Mouse (Mus musculus): ENCODE results near the gene Yae1d1.
"Not testable (repeated sequence)": the region's sequence is repeated elsewhere in the genome, so short reads cannot be mapped to it uniquely, and the experiment has no call there.

Yae1d1 gene

GRCm38 (mm10) chr13:17992697-17993514 lies at the start of gene Yae1d1:
TSS of gene Yae1d1 (minus strand) at chr13:17993349.
- ChIA-PET POLR2A (interaction anchor here in 2 of 4 experiments (0.6 to 2.6 kb wide), 5 partner anchors 10 to 293 kb away, joined by 3 to 12 read pairs (median 3); no protein-coding TSS in a partner anchor), CTCF (interaction anchor here in 1 of 4 experiments (0.5 kb wide), 1 partner anchor 10 kb away, joined by 3 read pairs; no protein-coding TSS in a partner anchor)

- POLR2A ChIA-PET = no interaction called here
- CTCF ChIA-PET = interaction anchor here in 2 of 4 experiments (0.6 to 1.0 kb wide), 2 partner anchors 12 to 56 kb away, joined by 3 read pairs; no protein-coding TSS in a partner anchor
Measured at GRCm38 (mm10) chr13:18038814-18039213, 45.7 kb upstream of the Yae1d1 start.

- ChIA-PET POLR2A (no interaction called here), CTCF (interaction anchor here in 1 of 4 experiments (0.6 kb wide), 1 partner anchor 48 kb away, joined by 6 read pairs; no protein-coding TSS in a partner anchor)
Measured at GRCm38 (mm10) chr13:18016604-18017003, 23.5 kb upstream of the Yae1d1 start.

- CTCF ChIA-PET = interaction anchor here in 1 of 4 experiments (0.6 kb wide), 1 partner anchor 302 kb away, joined by 3 read pairs; no protein-coding TSS in a partner anchor
- POLR2A ChIA-PET = interaction anchor here in 2 of 4 experiments (0.5 to 0.6 kb wide), 2 partner anchors 13 to 485 kb away, joined by 3 read pairs; no protein-coding TSS in a partner anchor
Measured at GRCm38 (mm10) chr13:18013205-18013604, 20.1 kb upstream of the Yae1d1 start.

GRCm38 (mm10) chr13:18011055-18011454 lies 17.9 kb upstream of the Yae1d1 start:
- POLR2A ChIA-PET = no interaction called here
- CTCF ChIA-PET = no interaction called here

GRCm38 (mm10) chr13:17993515-17993847 lies 332 bp upstream of the Yae1d1 start:
- ChIA-PET CTCF (interaction anchor here in 1 of 4 experiments (0.5 kb wide), 1 partner anchor 10 kb away, joined by 3 read pairs; no protein-coding TSS in a partner anchor), POLR2A (interaction anchor here in 2 of 4 experiments (0.6 to 2.6 kb wide), 5 partner anchors 10 to 293 kb away, joined by 3 to 12 read pairs (median 3); no protein-coding TSS in a partner anchor)

- CTCF ChIA-PET = no interaction called here
Measured at GRCm38 (mm10) chr13:17992009-17992408, 1.1 kb downstream of the Yae1d1 start.

GRCm38 (mm10) chr13:17983194-17983593 lies 10.0 kb downstream of the Yae1d1 start:
- POLR2A ChIA-PET = interaction anchor here (0.6 to 3.0 kb wide), 10 partner anchors 9 to 287 kb away, joined by 3 to 12 read pairs (median 3); partner anchors contain the start of genes Sugct (in 1 of the 4) and Yae1d1 (in 1 of the 4)
- CTCF ChIA-PET = interaction anchor here in 3 of 4 experiments (0.6 to 1.8 kb wide), 31 partner anchors 8 to 242 kb away, joined by 3 to 9 read pairs (median 4); no protein-coding TSS in a partner anchor

More at GRCm38 (mm10) chr13:17992009-17992408, 1.1 kb downstream of the Yae1d1 start:
- POLR2A ChIA-PET = interaction anchor here in 1 of 4 experiments (2.6 kb wide), 1 partner anchor 9 kb away, joined by 12 read pairs; no protein-coding TSS in a partner anchor

- CTCF ChIA-PET = interaction anchor here in 3 of 4 experiments (0.6 to 1.8 kb wide), 31 partner anchors 7 to 242 kb away, joined by 3 to 9 read pairs (median 4); no protein-coding TSS in a partner anchor
- POLR2A ChIA-PET = interaction anchor here (0.6 to 3.0 kb wide), 11 partner anchors 10 to 287 kb away, joined by 3 to 12 read pairs (median 3); partner anchors contain the start of genes Sugct (in 1 of the 4) and Yae1d1 (in 1 of the 4)
Measured at GRCm38 (mm10) chr13:17982634-17983033, 10.5 kb downstream of the Yae1d1 start.

- CTCF ChIA-PET = no interaction called here
- POLR2A ChIA-PET = no interaction called here
Measured at GRCm38 (mm10) chr13:17976854-17977739, 16.1 kb downstream of the Yae1d1 start.

- POLR2A ChIA-PET = interaction anchor here in 1 of 4 experiments (0.7 kb wide), 1 partner anchor 30 kb away, joined by 3 read pairs; no protein-coding TSS in a partner anchor
- CTCF ChIA-PET = no interaction called here
Measured at GRCm38 (mm10) chr13:17975891-17976290, 17.3 kb downstream of the Yae1d1 start.

- ChIA-PET POLR2A (interaction anchor here in 2 of 4 experiments (0.6 to 0.7 kb wide), 2 partner anchors 26 to 116 kb away, joined by 3 to 7 read pairs; no protein-coding TSS in a partner anchor), CTCF (interaction anchor here in 1 of 4 experiments (0.6 to 1.1 kb wide), 2 partner anchors 8 to 493 kb away, joined by 3 to 4 read pairs; no protein-coding TSS in a partner anchor)
Measured at GRCm38 (mm10) chr13:17975457-17975856, 17.7 kb downstream of the Yae1d1 start.

- POLR2A ChIA-PET = interaction anchor here in 2 of 4 experiments (0.6 to 0.7 kb wide), 2 partner anchors 25 to 116 kb away, joined by 3 to 7 read pairs; no protein-coding TSS in a partner anchor
- CTCF ChIA-PET = interaction anchor here in 1 of 4 experiments (1.1 kb wide), 1 partner anchor 8 kb away, joined by 4 read pairs; no protein-coding TSS in a partner anchor
Measured at GRCm38 (mm10) chr13:17974734-17975133, 18.4 kb downstream of the Yae1d1 start.

GRCm38 (mm10) chr13:17960613-17961012 lies 32.5 kb downstream of the Yae1d1 start:
- CTCF ChIA-PET = no interaction called here
- POLR2A ChIA-PET = no interaction called here

- ChIA-PET POLR2A (no interaction called here), CTCF (no interaction called here)
Measured at GRCm38 (mm10) chr13:17954282-17954681, 38.9 kb downstream of the Yae1d1 start.

- POLR2A ChIA-PET, CTCF ChIA-PET: not testable (repeated sequence)
Measured at GRCm38 (mm10) chr13:17950581-17950980, 42.6 kb downstream of the Yae1d1 start.

GRCm38 (mm10) chr13:17949555-17949954 lies 43.6 kb downstream of the Yae1d1 start:
- CTCF ChIA-PET = no interaction called here
- POLR2A ChIA-PET = interaction anchor here in 1 of 4 experiments (0.6 kb wide), 1 partner anchor 26 kb away, joined by 7 read pairs; no protein-coding TSS in a partner anchor

Data from embryonic stem cell, embryonic (primary cell).